Mouse (Mus musculus) lung, adult 2 months (tissue): ENCODE data around the gene Nup214.

Experiments used
- CTCF ChIP-seq: fragments of 200-500 bp; IDR thresholded peaks from 2 replicates; pipeline ENCODE4 v1.5.1; 2011; ENCODE audit warnings: mild to moderate bottlenecking, low read length, control low read depth; ENCODE audit not compliant: insufficient read depth
- POLR2A ChIP-seq: fragments of 200-500 bp; IDR thresholded peaks from 2 replicates; pipeline ENCODE4 v1.6.1; 2011; ENCODE audit warnings: low read depth, mild to moderate bottlenecking, control low read depth, low read length, borderline replicate concordance; ENCODE audit errors: extremely low read depth

GRCm38 (mm10) chr2:31953687-31954086 is 20.5 kb upstream of the Nup214 start:
- TF ChIP-seq CTCF (no peak), POLR2A (no peak)
